Mouse (Mus musculus): Measurements from ENCODE around the gene Trim14. TPM values are rescaled to one million over a fixed set of nuclear protein-coding genes. Genes with fewer than 3 reads are reported as not detected.

Gene Trim14
- polyA plus RNA-seq, 1 experiment from 2014 or later = 14.1 TPM

DNA sequence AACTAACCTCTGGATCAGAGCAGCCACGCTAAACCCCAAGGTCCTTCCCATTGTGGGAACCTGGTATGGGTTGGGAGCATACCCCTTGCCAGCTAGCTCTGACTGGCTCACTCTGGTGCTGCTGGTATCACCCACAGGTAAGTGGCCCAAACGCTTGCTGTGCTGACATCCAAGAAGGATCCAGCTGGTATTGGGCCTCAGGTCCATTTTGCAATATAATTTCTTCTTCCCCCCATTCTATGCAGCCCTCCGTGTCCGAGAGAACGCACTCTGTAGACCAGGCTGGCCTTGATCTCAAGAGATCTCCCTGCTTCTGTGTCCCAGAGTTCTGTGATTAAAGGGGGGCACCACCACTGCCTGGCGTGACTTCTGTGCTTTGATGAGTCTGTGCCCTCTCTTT, 42.9 kb downstream of the Trim14 start:
- DNase-seq = no peak
- no peak for ATAC-seq
- WGBS (ENCODE audit: insufficient replicate concordance) = 88% methylated on average over 6 of the region's 6 CpGs
- TF ChIP-seq EP300 (IDR thresholded peaks at IDR 0.05; ENCODE audit: low read depth) (no peak), CTCF (IDR thresholded peaks at IDR 0.05; ENCODE audit: low read depth) (no peak)
- no peak overlapping the region for H3K9ac ChIP-seq (replicated peaks)
- no peaks in the 10 kb centered on the region for H3K9me3 ChIP-seq (ENCODE audit: low read length)
- H3K4me1 ChIP-seq (ENCODE audit: insufficient read depth) = peaks cover 11% of the 10 kb centered on the region
- no peak overlapping the region for H3K4me2 ChIP-seq (ENCODE audit: low read depth, low read length)
- peaks cover 33% of the 10 kb centered on the region for H3K36me3 ChIP-seq (replicated peaks; ENCODE audit: insufficient read depth, low read length)
- H3K27ac ChIP-seq (ENCODE audit: low read depth) = no peak overlapping the region
- no peak overlapping the region for H3K4me3 ChIP-seq (ENCODE audit: low read depth, low read length)
- H3K27me3 ChIP-seq (ENCODE audit: insufficient read depth, low read length) = no peaks in the 10 kb centered on the region

DNA sequence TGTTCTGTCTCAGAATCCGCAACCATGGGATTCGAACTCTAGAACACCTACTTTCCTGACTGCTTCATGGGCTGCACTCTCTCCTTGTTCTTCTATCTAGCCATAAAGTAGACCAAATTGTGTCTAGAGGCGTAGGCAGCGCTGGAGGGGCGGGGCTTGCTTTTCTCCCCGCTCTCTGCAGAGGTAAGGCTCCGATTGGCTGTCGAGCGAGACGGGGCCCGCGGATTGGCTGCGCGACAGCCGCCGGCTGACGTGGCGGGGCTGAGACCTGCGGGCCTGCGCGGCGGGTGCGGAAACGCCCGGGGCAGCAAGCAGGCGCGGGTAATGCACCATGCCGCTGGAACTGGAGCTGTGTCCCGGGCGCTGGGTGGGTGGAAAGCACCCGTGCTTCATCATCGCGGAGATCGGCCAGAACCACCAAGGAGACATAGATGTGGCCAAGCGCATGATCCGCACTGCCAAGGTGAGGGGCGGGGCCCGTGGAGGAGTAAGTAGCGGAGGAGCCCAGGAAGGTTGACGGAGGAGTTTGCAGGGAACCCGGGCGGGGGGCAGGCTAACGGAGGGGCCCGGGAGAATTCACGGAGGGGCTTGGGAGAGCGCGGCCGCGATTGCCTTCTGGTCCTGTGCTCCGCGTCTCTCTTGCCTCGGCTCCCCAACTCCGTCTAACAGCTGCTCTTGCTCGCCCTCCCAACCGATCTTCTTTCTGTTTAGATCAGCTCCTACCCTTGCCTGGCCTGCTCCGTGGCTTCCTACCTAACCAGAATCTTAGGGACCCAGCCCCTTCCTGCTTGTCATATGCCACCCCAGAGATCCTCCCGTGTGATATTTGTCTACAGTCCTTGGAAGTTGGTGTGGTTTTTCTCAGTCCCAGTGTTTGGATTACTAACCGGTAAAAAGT, 46.7 kb downstream of the Trim14 start, which contains the start of gene Nans:
Gene Nans, plus strand, starts transcription at position 221 of the 898 bp plus-strand sequence.
- DNase-seq (peak; percentile 96), ATAC-seq (peak; percentile 98)
- Histone ChIP-seq H3K27ac (ENCODE audit: low read depth) (peak within 1 kb of the TSS; percentile 66), H3K36me3 (replicated peaks; ENCODE audit: insufficient read depth, low read length) (peaks cover 19% of the 10 kb centered on the region), H3K4me1 (ENCODE audit: insufficient read depth) (peaks cover 26% of the 10 kb centered on the region), H3K27me3 (ENCODE audit: insufficient read depth, low read length) (no peaks in the 10 kb centered on the region), H3K4me3 (ENCODE audit: low read depth, low read length) (peak within 1 kb of the TSS; percentile 90), H3K9ac (replicated peaks) (peak within 1 kb of the TSS; percentile 88), H3K4me2 (ENCODE audit: low read depth, low read length) (peak within 1 kb of the TSS; percentile 95), H3K9me3 (ENCODE audit: low read length) (no peaks in the 10 kb centered on the region)
- TF ChIP-seq EP300 (IDR thresholded peaks at IDR 0.05; ENCODE audit: low read depth) = no peak
- TF ChIP-seq CTCF (IDR thresholded peaks at IDR 0.05; ENCODE audit: low read depth) = no peak
- 1% methylated on average over 56 of the region's 58 CpGs for WGBS (ENCODE audit: insufficient replicate concordance)

DNA sequence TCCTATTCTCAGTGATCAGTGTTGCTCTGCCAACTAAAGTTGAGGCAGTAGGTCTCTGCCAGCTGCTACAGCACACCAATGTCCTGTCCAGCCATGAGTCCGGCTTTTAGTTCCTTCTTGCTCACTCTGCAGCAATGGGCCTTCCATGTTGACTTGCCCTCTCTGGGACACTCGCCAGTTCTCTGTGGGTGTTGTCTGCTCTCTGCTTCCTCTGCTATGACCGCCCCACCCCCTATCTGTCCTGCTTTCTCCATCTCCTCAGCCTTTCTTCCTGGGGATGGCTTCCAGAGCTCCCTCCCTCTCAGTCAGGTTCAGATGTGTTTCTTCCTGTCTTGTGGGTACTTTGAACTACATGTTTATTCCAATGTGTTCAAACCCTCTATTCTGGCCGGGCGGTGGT, 48.6 kb downstream of the Trim14 start:
- DNase-seq = peak; percentile 38
- 76% methylated on average over 5 of the region's 5 CpGs for WGBS (ENCODE audit: insufficient replicate concordance)
- H3K4me1 ChIP-seq (ENCODE audit: insufficient read depth) = peaks cover 26% of the 10 kb centered on the region

DNA sequence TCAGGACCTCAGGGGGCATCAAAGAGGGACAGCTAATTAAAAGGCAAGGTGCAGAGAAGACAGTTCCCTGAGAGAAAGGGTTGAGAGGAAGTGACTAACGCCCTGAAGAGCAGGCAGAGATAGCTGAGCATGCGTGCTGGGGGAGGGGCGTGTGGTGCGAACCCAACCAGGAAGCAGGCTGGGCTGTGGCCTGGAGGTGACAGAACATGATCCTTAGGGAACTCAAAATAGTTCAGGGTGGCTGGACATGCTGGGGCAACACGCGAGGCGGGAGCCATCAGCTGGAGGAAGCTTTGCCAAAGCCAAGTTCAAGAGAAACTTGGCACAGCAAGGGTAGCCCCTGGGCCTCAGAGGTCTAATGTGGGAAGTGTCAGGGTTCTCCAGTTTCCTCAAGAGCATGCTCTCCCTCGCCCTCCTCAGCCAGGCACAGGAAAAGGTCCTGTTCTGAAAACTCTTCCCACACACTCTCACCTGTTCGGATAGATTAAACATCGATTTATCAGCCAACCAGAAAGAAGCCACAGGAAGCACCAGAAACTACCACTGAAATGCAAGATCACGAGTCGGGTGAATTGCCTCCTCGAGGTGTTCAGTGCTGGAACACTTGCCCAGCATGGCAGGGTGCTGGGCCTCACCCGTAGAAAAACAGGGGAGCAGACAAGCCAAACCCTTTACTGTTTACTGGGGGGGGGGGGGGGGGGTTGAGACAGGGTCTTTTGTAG, 50.1 kb downstream of the Trim14 start:
- no peaks in the 10 kb centered on the region for H3K9me3 ChIP-seq (ENCODE audit: low read length)
- H3K4me3 ChIP-seq (ENCODE audit: low read depth, low read length) = no peak overlapping the region
- DNase-seq (peak; percentile 81), ATAC-seq (0 out of 2 replicates have a peak, but pooled peaks have one; percentile 16)
- H3K27me3 ChIP-seq (ENCODE audit: insufficient read depth, low read length) = no peaks in the 10 kb centered on the region
- TF ChIP-seq CTCF (IDR thresholded peaks at IDR 0.05; ENCODE audit: low read depth) = no peak
- no peak for TF ChIP-seq EP300 (IDR thresholded peaks at IDR 0.05; ENCODE audit: low read depth)
- 29% methylated on average over 14 of the region's 14 CpGs for WGBS (ENCODE audit: insufficient replicate concordance)
- H3K4me1 ChIP-seq (ENCODE audit: insufficient read depth) = peaks cover 26% of the 10 kb centered on the region
- peak overlapping the region; percentile 67 for H3K27ac ChIP-seq (ENCODE audit: low read depth)
- no peak overlapping the region; the same call in 1 of the 2 replicates for H3K9ac ChIP-seq (replicated peaks)
- H3K4me2 ChIP-seq (ENCODE audit: low read depth, low read length) = peak overlapping the region; percentile 26
- no peaks in the 10 kb centered on the region for H3K36me3 ChIP-seq (replicated peaks; ENCODE audit: insufficient read depth, low read length)

More for the DNA sequence above, 48.6 kb downstream of the Trim14 start:
- Histone ChIP-seq H3K4me3 (ENCODE audit: low read depth, low read length) (no peak overlapping the region), H3K27me3 (ENCODE audit: insufficient read depth, low read length) (no peaks in the 10 kb centered on the region), H3K36me3 (replicated peaks; ENCODE audit: insufficient read depth, low read length) (0 out of 2 replicates have a peak, but pooled peaks cover 2% of the 10 kb centered on the region), H3K9ac (replicated peaks) (no peak overlapping the region), H3K9me3 (ENCODE audit: low read length) (no peaks in the 10 kb centered on the region), H3K27ac (ENCODE audit: low read depth) (no peak overlapping the region), H3K4me2 (ENCODE audit: low read depth, low read length) (no peak overlapping the region)
- TF ChIP-seq EP300 (IDR thresholded peaks at IDR 0.05; ENCODE audit: low read depth) = no peak
- TF ChIP-seq CTCF (IDR thresholded peaks at IDR 0.05; ENCODE audit: low read depth) = no peak
- no peak for ATAC-seq

DNA sequence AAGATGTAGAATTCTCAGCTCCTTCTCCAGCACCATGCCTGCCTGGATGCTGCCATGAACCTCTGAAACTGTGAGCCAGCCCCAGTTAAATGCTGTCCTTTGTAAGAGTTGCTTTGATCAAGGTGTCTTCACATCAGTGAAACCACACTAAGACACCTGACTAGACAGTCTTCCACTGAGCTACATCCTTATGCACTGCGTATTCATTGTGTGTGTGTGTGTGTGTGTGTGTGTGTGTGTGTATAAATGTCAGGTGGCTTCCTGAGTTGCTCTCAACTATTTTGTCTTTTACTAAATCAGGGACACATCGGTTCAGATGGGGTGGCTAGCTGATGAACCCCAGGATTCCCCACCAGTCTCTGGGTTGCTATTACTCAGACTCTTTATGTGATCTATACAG, 56.9 kb downstream of the Trim14 start:
- H3K4me3 ChIP-seq (ENCODE audit: low read depth, low read length) = no peak overlapping the region
- H3K4me1 ChIP-seq (ENCODE audit: insufficient read depth) = no peaks in the 10 kb centered on the region
- TF ChIP-seq EP300 (IDR thresholded peaks at IDR 0.05; ENCODE audit: low read depth) (no peak), CTCF (IDR thresholded peaks at IDR 0.05; ENCODE audit: low read depth) (no peak)
- DNase-seq (no peak), ATAC-seq (no peak)
- no peaks in the 10 kb centered on the region for H3K27me3 ChIP-seq (ENCODE audit: insufficient read depth, low read length)
- no peaks in the 10 kb centered on the region for H3K9me3 ChIP-seq (ENCODE audit: low read length)
- H3K27ac ChIP-seq (ENCODE audit: low read depth) = no peak overlapping the region
- 96% methylated on average over 2 of the region's 2 CpGs for WGBS (ENCODE audit: insufficient replicate concordance)
- peaks cover 33% of the 10 kb centered on the region for H3K36me3 ChIP-seq (replicated peaks; ENCODE audit: insufficient read depth, low read length)
- no peak overlapping the region for H3K4me2 ChIP-seq (ENCODE audit: low read depth, low read length)
- H3K9ac ChIP-seq (replicated peaks) = no peak overlapping the region

DNA sequence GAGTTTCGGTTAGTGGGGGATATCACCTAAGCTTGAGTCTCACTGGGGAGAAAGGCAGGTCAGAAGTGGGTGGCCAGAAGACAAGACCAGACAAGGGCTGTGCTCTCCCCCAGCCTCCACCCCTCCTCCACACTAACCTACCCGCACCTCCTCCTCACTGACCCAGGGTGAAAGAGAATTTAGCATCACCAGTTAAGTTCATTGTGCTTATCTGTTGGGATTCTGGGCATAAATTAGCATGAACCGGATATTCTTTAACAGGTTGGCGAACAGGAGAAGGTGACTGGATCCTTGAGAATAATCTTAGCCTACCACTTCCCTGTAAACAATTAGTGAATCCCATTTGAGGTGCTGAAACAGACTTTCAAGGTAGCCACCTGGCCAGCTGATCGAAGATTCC, 60.8 kb downstream of the Trim14 start:
- H3K4me3 ChIP-seq (ENCODE audit: low read depth, low read length) = no peak overlapping the region
- no peaks in the 10 kb centered on the region for H3K4me1 ChIP-seq (ENCODE audit: insufficient read depth)
- H3K27ac ChIP-seq (ENCODE audit: low read depth) = no peak overlapping the region
- DNase-seq (no peak), ATAC-seq (no peak)
- TF ChIP-seq EP300 (IDR thresholded peaks at IDR 0.05; ENCODE audit: low read depth) = no peak
- no peak for TF ChIP-seq CTCF (IDR thresholded peaks at IDR 0.05; ENCODE audit: low read depth)
- H3K27me3 ChIP-seq (ENCODE audit: insufficient read depth, low read length) = no peaks in the 10 kb centered on the region
- peaks cover 69% of the 10 kb centered on the region for H3K36me3 ChIP-seq (replicated peaks; ENCODE audit: insufficient read depth, low read length)
- H3K9ac ChIP-seq (replicated peaks) = no peak overlapping the region
- WGBS (ENCODE audit: insufficient replicate concordance) = 91% methylated on average over 5 of the region's 5 CpGs
- no peak overlapping the region for H3K4me2 ChIP-seq (ENCODE audit: low read depth, low read length)
- no peaks in the 10 kb centered on the region for H3K9me3 ChIP-seq (ENCODE audit: low read length)
